Mouse (Mus musculus): ENCODE measurements around the gene Gm49325.

GRCm38 (mm10) chr10:77610221-77610961, 4.4 kb downstream of the Gm49325 start:
- TF ChIP-seq CTCF (IDR thresholded peaks at IDR 0.05; ENCODE audit: low read depth): no peak
- TF ChIP-seq EP300 (IDR thresholded peaks at IDR 0.05; ENCODE audit: low read depth): no peak
